Mouse (Mus musculus) ovary, postnatal 36 days (tissue): ENCODE measurements around the gene Gm8237.
"Not testable (repeated sequence)": the region's sequence is repeated elsewhere in the genome, so short reads cannot be mapped to it uniquely, and the experiment has no call there.

Source experiments
- DNase-seq: peaks from one replicate; pipeline ENCODE4 v3.0.0; 2022; ENCODE audit warnings: low spot score, mixed read lengths

The Gm8237 gene

DNA sequence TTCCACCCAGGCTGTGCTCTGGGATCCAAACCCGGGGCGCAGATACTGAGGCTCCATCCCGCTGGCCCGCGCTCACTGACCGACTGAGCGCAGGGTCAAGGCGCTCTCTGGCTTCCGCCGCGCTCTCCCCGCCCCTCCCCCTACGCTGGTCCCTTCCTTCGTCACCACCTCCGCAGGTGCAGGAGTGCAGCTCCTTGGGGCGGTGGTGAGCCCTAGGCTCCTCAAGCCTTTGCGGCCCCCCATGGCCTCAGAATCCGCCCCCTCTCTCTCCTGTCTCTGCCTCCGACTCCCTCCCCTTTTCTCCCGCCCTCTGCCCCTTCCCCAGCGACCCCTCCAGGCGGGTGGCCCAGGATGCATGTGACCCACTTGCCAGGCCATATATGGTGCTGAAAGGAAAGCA is at the start of gene Gm8237:
TSS of gene Gm8237 (minus strand) at position 142 of the 400 bp plus-strand sequence.
- DNase-seq = not testable (repeated sequence)

DNA sequence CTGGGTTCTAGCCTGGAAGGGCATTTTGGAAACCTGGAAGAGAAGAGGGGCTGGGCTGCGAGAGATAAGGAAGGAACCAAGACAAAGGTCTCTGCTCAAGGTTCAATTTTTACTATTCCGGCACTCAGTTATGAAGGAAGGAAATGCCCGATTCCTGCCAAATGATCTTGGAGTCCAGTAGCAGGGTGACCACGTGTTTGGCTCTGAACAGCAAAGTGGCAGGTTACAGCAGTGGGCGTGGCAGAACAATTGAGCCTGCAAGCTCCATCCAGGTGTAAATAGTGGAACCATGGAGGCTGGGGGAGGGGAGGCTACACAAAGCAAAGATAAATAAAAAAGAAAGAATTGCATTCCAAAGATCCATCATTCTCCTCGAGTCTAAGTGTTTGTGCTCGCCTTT is 43.1 kb upstream of the Gm8237 start:
- not testable (repeated sequence) for DNase-seq

GRCm38 (mm10) chr14:5918330-5918942 is 38.3 kb upstream of the Gm8237 start:
- DNase-seq = not testable (repeated sequence)

GRCm38 (mm10) chr14:5913701-5914100 is 33.5 kb upstream of the Gm8237 start:
- not testable (repeated sequence) for DNase-seq

DNA sequence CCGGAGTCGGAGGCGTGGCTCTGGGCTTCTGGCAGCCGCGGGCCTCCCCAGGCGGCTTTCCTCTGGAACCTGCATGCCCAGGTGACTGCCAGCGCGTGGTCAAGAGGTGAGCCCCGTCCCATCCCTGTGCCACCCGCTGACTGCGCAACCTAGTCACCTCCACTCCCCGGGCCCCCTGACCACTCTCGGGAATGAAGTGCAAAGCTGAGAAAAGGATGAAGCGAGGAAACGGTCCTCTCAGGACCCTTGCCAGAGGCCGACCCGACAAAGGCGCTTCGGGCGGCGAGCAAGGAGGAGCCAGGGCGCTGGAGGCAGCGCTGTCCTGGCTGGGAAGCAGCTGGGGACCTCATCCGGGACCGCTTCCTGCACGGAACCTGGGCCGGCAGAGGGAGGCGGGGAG is 391 bp downstream of the Gm8237 start:
- not testable (repeated sequence) for DNase-seq

DNA sequence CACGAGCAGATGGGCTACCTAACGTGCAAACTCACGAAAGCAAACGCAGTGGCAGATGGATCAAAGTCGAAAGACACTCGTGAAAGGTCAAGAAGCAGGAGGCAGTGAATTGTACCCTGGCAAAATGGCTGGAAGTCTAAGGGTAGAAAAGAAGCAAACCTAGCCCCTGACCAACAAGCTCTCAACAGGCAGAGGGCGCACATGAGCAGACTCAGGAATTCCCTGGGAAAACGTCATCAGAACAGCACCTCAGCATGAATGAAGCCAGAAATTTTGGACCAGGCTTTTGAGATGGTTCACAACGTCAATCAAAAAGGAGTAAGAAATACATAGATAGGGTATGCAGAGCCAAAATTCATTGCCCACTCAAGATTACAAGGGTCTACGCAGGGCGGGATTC is 1.0 kb downstream of the Gm8237 start:
- not testable (repeated sequence) for DNase-seq

GRCm38 (mm10) chr14:5855911-5856310 is 24.3 kb downstream of the Gm8237 start:
- DNase-seq = not testable (repeated sequence)

DNA sequence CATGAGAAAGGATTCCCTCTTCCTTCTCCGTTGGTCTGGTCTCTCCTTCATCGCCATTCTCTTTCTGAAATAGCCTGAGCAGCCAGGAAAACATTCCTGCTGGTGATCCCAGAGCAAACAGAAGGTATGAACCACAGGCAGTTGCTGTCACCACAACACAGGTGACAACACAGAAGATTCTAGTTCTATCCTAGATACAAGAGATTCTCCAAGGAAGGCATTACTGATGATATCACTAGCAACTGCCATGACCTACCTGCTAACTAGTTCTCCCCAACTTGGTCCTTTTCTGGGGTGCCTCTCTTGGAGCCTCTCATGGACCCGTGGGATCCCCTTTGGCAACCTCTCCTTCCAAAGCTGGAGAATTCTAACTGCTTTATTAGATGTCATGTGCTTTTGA is 50.0 kb downstream of the Gm8237 start, which contains the start of gene Gm3424:
TSS of gene Gm3424 (minus strand) at position 101 of the 400 bp plus-strand sequence.
- not testable (repeated sequence) for DNase-seq

DNA sequence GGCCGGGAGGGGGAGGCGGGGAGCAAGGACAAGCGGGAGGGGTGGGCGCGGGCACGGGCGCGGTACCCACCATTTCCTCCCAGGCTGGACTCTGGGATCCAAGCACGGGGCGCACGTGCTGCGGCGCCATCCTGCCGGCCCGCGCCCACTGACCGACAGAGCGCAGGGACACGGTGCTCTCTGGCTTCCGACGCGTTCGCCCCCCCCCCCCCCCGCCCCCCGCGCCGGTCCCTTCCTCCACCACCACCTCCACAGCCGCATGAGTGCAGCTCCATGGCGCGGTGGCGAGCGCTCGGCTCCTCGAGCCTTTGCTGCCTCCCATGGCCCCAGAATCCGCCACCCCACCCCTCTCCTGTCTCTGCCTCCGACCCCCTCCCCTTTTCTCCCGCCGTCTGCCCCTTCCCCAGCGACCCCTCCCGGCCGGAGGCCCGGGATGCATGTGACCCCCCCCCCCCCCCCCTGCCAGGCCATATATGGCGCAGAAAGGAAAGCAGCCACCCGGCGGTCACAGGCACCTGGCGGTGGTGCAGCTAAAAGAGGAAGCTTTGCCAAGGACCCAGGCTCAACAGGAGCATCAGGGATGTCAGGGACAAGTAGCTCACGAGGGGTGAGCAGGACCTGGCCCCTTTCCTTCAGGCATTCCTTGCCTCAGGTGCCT is 67.4 kb downstream of the Gm8237 start:
- DNase-seq = not testable (repeated sequence)
